Mouse (Mus musculus) neural tube, embryonic 11.5 days (tissue): ENCODE data around the gene Klhl12. TPM values are rescaled to one million over a fixed set of nuclear protein-coding genes. Genes with fewer than 3 reads are reported as not detected.

ENCODE experiments used
- ATAC-seq: fragments of 200-750 bp; cut with Nextera tagmentation; 2 replicates; pipeline ENCODE4 v1.8.0; 2017; ENCODE audit warnings: moderate number of reproducible peaks, mild to moderate bottlenecking, moderate TSS enrichment, moderate library complexity; ENCODE audit not compliant: insufficient read depth, low FRiP score, low TSS enrichment
- DNase-seq: peaks from one replicate; pipeline ENCODE4 v3.0.0-alpha.2; 2015; ENCODE audit warnings: low spot score
- H3K27ac ChIP-seq: fragments of 300-500 bp; sonication (generic); 2 replicates; pipeline ENCODE4 v1.5.1; 2014; ENCODE audit warnings: low read depth, mild to moderate bottlenecking, low read length
- H3K27me3 ChIP-seq: fragments of 300-500 bp; sonication (generic); 2 replicates; pipeline ENCODE4 v1.6.1; 2014; ENCODE audit warnings: mild to moderate bottlenecking, low read length, mixed read lengths; ENCODE audit not compliant: control insufficient read depth, insufficient read depth
- H3K36me3 ChIP-seq: fragments of 300-500 bp; sonication (generic); 2 replicates; pipeline ENCODE4 v1.6.1; 2014; ENCODE audit warnings: mild to moderate bottlenecking, low read length, moderate library complexity, mixed read lengths; ENCODE audit not compliant: control insufficient read depth, insufficient read depth
- H3K4me1 ChIP-seq: fragments of 300-500 bp; sonication (generic); 2 replicates; pipeline ENCODE4 v1.6.1; 2014; ENCODE audit warnings: low read length, mixed read lengths; ENCODE audit not compliant: control insufficient read depth, insufficient read depth
- H3K4me2 ChIP-seq: fragments of 300-500 bp; sonication (generic); 2 replicates; pipeline ENCODE4 v1.6.1; 2014; ENCODE audit warnings: low read depth, mild to moderate bottlenecking, moderate library complexity
- H3K4me3 ChIP-seq: fragments of 300-500 bp; sonication (generic); 2 replicates; pipeline ENCODE4 v1.5.1; 2014; ENCODE audit warnings: low read depth, low read length
- H3K9ac ChIP-seq: fragments of 300-500 bp; sonication (generic); 2 replicates; pipeline ENCODE4 v1.6.1; 2014; ENCODE audit warnings: mild to moderate bottlenecking, low read length
- H3K9me3 ChIP-seq: fragments of 300-500 bp; sonication (generic); 2 replicates; pipeline ENCODE4 v1.6.1; 2016; ENCODE audit warnings: low read length; ENCODE audit not compliant: control insufficient read depth
- WGBS: fragments of 180-500 bp; shearing (Covaris S2); extraction: QIAGEN DNeasy Blood & Tissue Kit; methylation state at CpG from one replicate; pipeline ENCODE4 v1.1.7; 2014; 5-methylcytosine and 5-hydroxymethylcytosine counted together
- polyA plus RNA-seq: library from polyadenylated mRNA; unstranded; fragments of >200 nt; fragmentation: Nextera tagmentation; extraction: Ambion mirVana; gene quantifications from 2 replicates; pipeline ENCODE4 v1.2.1, GENCODE M21; 2014

Gene Klhl12
- polyA plus RNA-seq, 1 experiment from 2014 or later, result 38.2 TPM

DNA sequence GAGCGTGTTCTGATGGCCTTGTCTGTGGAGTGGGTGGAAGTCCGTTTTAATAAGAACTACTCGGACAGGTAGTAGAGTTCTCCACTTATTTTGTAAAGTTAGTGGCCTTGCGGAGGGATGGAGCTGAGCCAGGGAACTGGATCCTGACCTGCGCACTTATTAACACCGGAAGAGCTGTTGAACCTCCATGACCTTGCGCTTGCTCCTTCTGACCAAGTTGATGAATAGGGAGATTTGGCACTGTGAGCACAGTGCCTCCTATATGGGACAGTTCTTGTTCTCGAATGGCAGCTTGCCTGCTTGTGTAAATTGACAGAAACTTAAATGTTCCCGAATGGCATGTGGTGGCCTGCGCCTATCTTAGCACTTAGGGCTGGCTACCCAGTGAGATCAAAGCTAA is 40.7 kb downstream of the Klhl12 start:
- no peak for ATAC-seq
- 94% methylated on average over 10 of the region's 10 CpGs for WGBS
- Histone ChIP-seq H3K9me3 (no peaks in the 10 kb centered on the region), H3K4me1 (peaks cover 6% of the 10 kb centered on the region; the same call in 1 of the 2 replicates), H3K27ac (no peak overlapping the region), H3K27me3 (no peaks in the 10 kb centered on the region), H3K36me3 (no peaks in the 10 kb centered on the region), H3K4me2 (no peak overlapping the region), H3K9ac (no peak overlapping the region), H3K4me3 (no peak overlapping the region)
- DNase-seq, result no peak

DNA sequence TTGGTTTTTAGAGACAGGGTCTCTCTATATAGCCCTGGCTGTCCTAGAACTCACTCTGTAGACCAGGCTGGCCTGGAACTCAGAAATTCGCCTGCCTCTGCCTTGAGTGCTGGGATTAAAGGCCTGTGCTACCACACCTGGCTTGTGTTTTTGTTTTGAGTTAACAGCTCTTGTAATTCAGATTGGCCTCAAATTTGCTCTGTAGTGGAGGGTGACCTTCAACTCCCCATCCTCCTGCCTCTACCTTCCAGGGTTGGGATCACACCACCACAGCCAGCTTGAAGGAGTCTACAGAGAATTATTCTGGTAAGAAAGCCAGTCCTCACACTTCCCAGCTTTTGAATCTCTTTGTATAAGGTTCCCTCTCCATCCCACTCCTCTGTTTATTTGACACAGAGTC is 45.6 kb downstream of the Klhl12 start:
- ATAC-seq (no peak), DNase-seq (no peak)
- 94% methylated on average over 1 of the region's 1 CpGs for WGBS
- Histone ChIP-seq H3K4me3 (no peak overlapping the region), H3K27ac (no peak overlapping the region), H3K9me3 (no peaks in the 10 kb centered on the region), H3K27me3 (no peaks in the 10 kb centered on the region), H3K9ac (no peak overlapping the region), H3K36me3 (peaks cover 3% of the 10 kb centered on the region), H3K4me2 (no peak overlapping the region), H3K4me1 (no peaks in the 10 kb centered on the region)

DNA sequence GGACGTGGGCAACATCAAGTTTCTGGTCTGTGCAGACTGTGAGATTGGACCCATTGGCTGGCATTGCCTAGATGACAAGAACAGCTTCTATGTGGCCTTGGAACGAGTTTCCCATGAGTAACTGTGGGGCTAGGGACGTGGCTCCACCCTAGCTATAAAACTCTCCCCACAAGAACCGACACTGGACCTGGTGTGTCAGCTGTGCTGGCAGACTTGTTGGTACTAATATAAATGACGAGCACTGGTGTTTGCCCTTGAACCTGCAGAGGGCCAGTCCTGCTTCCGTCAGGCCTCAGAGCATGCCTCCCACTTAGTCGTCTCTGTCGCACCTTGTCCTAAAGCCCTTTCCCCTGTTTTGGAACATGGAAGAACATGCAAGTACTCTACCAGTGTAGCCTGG is 50.9 kb downstream of the Klhl12 start:
- WGBS, result 91% methylated on average over 8 of the region's 8 CpGs
- no peak for ATAC-seq
- Histone ChIP-seq H3K4me1 (no peaks in the 10 kb centered on the region), H3K36me3 (peaks cover 8% of the 10 kb centered on the region), H3K4me3 (no peak overlapping the region), H3K9ac (no peak overlapping the region), H3K4me2 (no peak overlapping the region), H3K27me3 (no peaks in the 10 kb centered on the region), H3K27ac (no peak overlapping the region), H3K9me3 (no peaks in the 10 kb centered on the region)
- no peak for DNase-seq

DNA sequence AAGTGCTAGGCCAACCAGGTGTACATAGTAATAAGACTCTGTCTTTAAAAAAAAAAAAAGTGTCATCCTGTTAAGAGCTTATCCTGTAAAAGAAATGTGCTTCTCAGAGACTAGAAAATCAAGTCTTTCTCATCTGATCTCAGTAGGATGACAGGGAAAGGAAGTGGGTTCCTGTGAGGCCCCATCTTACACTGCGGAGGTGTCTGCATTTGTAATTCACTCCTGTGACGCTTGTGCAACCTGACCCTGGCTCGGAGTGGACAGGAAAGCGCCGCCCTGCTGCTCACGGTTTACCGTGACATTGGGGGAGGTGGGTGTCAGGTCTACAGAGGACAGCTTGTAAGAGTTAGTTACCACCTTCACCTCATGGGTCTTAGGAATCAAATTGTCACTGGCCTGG is 54.7 kb downstream of the Klhl12 start:
- DNase-seq (no peak), ATAC-seq (no peak)
- H3K27me3 ChIP-seq, result peaks cover 15% of the 10 kb centered on the region
- H3K4me1 ChIP-seq, result peaks cover 5% of the 10 kb centered on the region; the same call in 1 of the 2 replicates
- peaks cover 8% of the 10 kb centered on the region for H3K36me3 ChIP-seq
- no peak overlapping the region for H3K9ac ChIP-seq
- H3K27ac ChIP-seq, result no peak overlapping the region
- WGBS, result 37% methylated on average over 7 of the region's 7 CpGs
- no peak overlapping the region for H3K4me2 ChIP-seq
- H3K4me3 ChIP-seq, result no peak overlapping the region
- H3K9me3 ChIP-seq, result no peaks in the 10 kb centered on the region

DNA sequence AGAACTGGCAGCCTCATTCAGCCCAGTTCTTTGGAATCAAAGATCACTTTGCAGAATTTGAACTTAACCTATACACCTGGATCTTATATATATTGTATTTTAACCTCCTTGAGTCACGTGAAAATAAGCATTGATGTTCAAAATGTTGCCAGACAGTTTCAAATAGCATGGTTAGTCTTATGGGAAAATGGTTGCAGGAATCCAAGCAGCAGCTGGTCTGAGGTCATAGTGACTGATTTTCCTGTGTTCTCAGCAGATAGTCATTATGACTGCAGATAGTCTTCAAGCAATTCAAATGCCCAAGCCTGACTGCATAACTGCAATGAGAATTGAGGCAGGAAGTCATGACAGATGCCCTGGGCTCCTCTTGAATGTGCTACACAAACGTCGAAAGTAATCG is 56.9 kb downstream of the Klhl12 start:
- no peak overlapping the region for H3K4me3 ChIP-seq
- no peak overlapping the region for H3K27ac ChIP-seq
- peaks cover 15% of the 10 kb centered on the region for H3K27me3 ChIP-seq
- ATAC-seq (no peak), DNase-seq (no peak)
- H3K4me1 ChIP-seq, result peaks cover 9% of the 10 kb centered on the region
- no peaks in the 10 kb centered on the region for H3K9me3 ChIP-seq
- H3K9ac ChIP-seq, result no peak overlapping the region
- WGBS, result 79% methylated on average over 4 of the region's 4 CpGs
- H3K4me2 ChIP-seq, result no peak overlapping the region
- no peaks in the 10 kb centered on the region for H3K36me3 ChIP-seq

DNA sequence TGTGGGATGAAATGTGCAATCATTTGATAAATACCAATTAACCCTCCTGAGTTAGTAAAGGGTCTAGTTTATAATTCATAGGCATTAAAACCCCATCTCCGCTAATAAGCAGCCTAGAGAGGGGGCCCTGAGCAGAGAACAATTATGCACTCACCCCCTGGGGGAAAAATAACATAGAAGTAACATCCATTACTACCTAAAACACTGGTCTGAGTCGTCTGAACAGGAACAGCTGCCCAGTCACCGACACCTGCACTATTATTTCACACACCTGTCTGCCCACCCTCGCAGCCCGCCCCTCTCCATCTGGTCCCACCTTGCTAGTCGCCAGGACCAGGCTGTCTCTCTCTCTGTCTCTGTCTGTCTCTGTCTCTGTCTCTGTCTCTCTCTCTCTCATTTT is 57.3 kb downstream of the Klhl12 start:
- Histone ChIP-seq H3K36me3 (no peaks in the 10 kb centered on the region), H3K4me1 (peaks cover 9% of the 10 kb centered on the region), H3K27me3 (peaks cover 15% of the 10 kb centered on the region), H3K4me3 (no peak overlapping the region), H3K9me3 (no peaks in the 10 kb centered on the region), H3K4me2 (no peak overlapping the region), H3K9ac (no peak overlapping the region), H3K27ac (no peak overlapping the region)
- WGBS, result 51% methylated on average over 6 of the region's 6 CpGs
- ATAC-seq, result no peak
- DNase-seq, result no peak

DNA sequence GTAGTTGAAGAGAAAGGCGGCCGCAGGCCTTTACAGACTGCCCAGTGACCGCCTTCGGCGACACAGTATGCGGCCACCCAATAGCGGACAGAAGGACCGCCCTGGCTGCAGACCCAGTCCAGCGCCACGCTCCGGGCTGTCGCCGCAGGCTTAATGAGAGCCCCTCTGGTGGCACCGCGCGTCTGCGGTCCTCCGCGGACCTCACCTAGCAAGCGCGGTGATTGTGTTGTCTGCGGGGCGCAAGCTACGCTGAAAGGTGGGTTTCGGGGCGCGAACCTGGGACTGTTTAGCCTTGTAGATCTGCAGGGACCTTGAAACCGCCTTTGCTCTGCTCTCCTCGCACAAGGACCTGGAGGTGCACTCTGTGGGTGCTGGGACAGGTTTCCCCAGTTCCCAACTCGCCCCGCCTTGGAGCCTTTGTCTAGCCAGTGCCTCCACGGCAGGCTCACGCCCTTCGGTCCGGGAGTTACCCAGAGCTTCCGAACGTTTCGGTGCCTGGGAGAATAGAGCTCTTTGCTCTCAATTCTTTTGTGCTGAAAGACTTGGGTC is 58.1 kb downstream of the Klhl12 start:
- Histone ChIP-seq H3K9me3 (no peaks in the 10 kb centered on the region), H3K4me1 (peaks cover 9% of the 10 kb centered on the region), H3K4me3 (peak overlapping the region; percentile 31), H3K27me3 (peaks cover 15% of the 10 kb centered on the region), H3K36me3 (no peaks in the 10 kb centered on the region), H3K27ac (no peak overlapping the region), H3K9ac (peak overlapping the region; percentile 50), H3K4me2 (peak overlapping the region; percentile 69)
- ATAC-seq (no peak), DNase-seq (peak; percentile 51)
- WGBS, result 2% methylated on average over 38 of the region's 38 CpGs

DNA sequence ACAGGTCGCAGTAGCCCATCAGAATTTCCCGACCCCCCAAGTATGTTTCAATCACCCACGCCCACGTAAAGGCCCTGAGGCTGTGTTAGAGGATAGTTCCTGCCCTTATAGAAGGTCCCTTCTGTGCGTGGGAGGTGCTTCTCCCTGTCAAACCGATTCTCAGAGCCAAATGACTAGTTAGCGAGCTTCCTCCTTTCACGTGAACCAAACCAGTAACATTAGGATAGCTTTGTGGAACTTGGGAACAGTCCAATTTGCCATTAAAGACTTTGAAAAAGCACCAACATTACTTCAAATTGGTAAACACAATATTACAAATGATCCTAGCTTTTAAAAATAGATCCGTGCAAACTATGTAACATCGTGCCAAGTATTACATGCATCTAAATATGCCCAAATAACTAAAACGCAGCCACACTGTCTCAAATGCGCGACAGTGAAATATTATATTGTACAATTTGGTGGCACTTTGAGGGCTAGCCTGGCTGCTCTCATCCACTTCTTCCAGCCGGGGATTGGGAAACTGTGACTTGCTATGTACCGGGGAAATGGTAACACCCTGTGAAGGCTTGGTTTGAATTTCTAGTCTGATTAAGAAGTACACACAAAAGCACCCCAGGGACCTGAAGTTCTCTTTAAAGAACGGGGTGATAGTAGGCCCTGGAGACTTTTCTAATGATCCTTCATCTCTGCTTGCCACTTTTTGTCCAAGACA is 58.7 kb downstream of the Klhl12 start:
- Histone ChIP-seq H3K36me3 (no peaks in the 10 kb centered on the region), H3K27ac (no peak overlapping the region), H3K4me3 (peak overlapping the region; percentile 31), H3K27me3 (peaks cover 15% of the 10 kb centered on the region), H3K9ac (no peak overlapping the region), H3K4me1 (peaks cover 9% of the 10 kb centered on the region), H3K9me3 (no peaks in the 10 kb centered on the region), H3K4me2 (peak overlapping the region; percentile 69)
- WGBS, result 47% methylated on average over 16 of the region's 16 CpGs
- ATAC-seq, result no peak
- DNase-seq, result no peak

DNA sequence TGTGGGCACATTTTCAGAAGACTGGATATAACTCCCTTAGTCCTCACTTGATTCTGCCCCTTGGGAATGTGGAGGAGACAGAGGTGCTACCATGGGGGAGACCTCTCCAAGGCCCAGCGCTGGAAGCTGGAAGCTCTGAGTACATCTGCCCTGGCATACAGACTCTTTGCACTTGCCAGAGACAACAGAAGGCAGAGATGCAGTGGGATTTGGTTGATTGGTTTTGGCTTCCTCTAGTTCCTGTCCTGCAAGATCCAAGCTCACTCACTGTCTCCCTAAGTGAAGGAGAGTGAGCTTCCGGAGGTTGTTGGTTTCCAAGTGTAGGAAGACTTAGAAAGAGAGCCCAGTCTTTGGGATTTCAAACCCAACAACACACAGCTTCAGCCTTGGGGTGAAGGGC is 60.6 kb downstream of the Klhl12 start:
- H3K4me3 ChIP-seq, result no peak overlapping the region
- H3K4me1 ChIP-seq, result peaks cover 9% of the 10 kb centered on the region
- H3K9me3 ChIP-seq, result no peaks in the 10 kb centered on the region
- H3K36me3 ChIP-seq, result no peaks in the 10 kb centered on the region
- H3K27ac ChIP-seq, result no peak overlapping the region
- H3K27me3 ChIP-seq, result peaks cover 15% of the 10 kb centered on the region
- ATAC-seq (no peak), DNase-seq (no peak)
- no peak overlapping the region for H3K9ac ChIP-seq
- WGBS, result 68% methylated on average over 2 of the region's 2 CpGs
- no peak overlapping the region for H3K4me2 ChIP-seq
